Mouse (Mus musculus) megakaryocyte-erythroid progenitor cell, adult 5-6 weeks (primary cell): Measurements from ENCODE around the gene Utp4. TPM values are rescaled to one million over a fixed set of nuclear protein-coding genes. Genes with fewer than 3 reads are reported as not detected.
"Not testable (repeated sequence)": the region's sequence is repeated elsewhere in the genome, so short reads cannot be mapped to it uniquely, and the experiment has no call there.

Source experiments
- ATAC-seq: replicated peaks from 2 replicates; pipeline ENCODE4 v1.8.0; 2016; ENCODE audit warnings: mild to moderate bottlenecking, inconsistent platforms; ENCODE audit not compliant: severe bottlenecking, poor library complexity, low FRiP score, low TSS enrichment
- total RNA-seq, 2 experiments: library from RNA; stranded (forward) in 1 of 2; stranded (reverse) in 1 of 2; fragments of 200-1000, 215-1000 nt in 1 of 2; fragments of >200 nt in 1 of 2; fragmentation: Nextera tagmentation in 1 of 2; gene quantifications; 2 replicates each; pipeline ENCODE4 v1.2.3; 2014 to 2017

The Utp4 gene
- total RNA-seq, 2 experiments from 2014 or later = 75.1 to 79.4 TPM

GRCm38 (mm10) chr8:106892806-106893451 is 507 bp upstream of the Utp4 start:
- ATAC-seq = 0 out of 2 replicates have a peak, but pooled peaks have one; percentile 11

GRCm38 (mm10) chr8:106899473-106899872 is 6.0 kb downstream of the Utp4 start:
- no peak for ATAC-seq

DNA sequence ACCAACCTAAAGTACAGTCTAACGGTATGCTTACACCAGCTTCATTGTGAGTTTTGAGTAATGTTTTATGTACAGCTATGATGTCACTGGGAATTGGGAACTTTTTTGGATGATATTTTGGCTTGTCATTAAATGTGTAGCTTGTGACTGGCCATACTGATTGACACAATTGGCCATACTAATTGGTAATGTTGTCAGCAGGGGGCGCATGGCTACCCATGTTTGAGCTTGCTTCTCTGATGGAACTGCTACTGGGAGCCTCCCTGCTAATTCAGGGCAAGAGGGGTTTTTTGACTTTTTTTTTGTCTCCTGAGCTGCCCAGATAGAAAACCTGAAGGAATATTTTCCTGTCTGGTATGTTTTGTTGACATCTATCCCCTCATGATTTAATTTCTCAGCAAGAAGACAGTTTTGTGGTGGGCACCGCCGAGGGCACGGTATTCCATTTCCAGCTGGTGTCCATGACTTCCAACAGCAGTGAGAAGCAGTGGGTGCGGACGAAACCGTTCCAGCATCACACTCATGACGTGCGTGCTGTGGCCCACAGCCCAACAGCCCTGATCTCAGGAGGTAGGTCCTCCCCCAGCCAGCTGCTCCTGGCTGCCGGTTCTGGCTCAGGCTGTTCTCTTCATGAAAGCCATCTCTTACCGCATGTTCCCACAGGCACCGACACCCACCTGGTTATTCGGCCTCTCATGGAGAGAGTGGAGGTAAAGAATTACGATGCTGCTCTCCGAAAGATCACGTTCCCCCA is 12.5 kb downstream of the Utp4 start:
- ATAC-seq = 0 out of 2 replicates have a peak, but pooled peaks have one; percentile 52

DNA sequence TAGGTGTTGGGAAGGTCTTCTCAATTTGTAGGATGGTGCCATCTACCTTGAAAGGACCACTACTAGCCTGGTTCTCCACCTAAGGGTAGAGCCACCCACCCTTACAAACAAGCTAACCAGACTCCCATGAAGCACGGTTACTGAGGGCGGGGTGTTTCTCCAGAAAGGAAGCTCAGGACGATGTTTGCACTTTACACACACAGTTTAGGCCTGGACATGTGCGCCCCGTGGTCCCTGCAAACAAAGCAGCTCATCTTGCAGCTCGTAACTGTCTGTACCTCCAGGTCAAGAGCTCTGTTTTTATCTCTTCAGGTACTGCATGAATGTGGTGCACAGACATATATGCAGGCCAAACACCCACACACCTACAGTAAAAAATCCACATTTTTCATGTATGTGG is 13.2 kb downstream of the Utp4 start:
- no peak for ATAC-seq

DNA sequence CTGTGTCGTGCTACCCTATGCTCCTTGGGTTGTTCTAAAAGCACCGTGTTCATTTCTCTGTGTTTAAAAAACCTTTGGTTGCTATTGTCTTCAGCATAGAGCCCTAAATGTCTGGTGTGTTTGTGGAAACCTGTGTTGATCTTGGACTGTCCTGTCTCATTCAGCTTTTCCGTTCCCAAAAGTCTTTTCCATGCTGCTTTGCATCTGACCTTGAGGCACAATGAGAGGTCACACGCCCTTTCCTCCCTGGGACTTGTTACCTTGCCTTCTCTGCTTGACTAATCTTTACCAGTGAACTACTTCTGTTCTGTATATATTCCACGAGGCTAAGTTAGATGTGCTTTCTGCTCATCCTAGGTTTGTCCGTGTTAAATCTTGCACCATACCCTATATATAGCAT is 14.0 kb downstream of the Utp4 start:
- no peak for ATAC-seq

GRCm38 (mm10) chr8:106908291-106908690 is 14.9 kb downstream of the Utp4 start:
- ATAC-seq = no peak

GRCm38 (mm10) chr8:106913631-106914030 is 20.2 kb downstream of the Utp4 start:
- no peak for ATAC-seq

DNA sequence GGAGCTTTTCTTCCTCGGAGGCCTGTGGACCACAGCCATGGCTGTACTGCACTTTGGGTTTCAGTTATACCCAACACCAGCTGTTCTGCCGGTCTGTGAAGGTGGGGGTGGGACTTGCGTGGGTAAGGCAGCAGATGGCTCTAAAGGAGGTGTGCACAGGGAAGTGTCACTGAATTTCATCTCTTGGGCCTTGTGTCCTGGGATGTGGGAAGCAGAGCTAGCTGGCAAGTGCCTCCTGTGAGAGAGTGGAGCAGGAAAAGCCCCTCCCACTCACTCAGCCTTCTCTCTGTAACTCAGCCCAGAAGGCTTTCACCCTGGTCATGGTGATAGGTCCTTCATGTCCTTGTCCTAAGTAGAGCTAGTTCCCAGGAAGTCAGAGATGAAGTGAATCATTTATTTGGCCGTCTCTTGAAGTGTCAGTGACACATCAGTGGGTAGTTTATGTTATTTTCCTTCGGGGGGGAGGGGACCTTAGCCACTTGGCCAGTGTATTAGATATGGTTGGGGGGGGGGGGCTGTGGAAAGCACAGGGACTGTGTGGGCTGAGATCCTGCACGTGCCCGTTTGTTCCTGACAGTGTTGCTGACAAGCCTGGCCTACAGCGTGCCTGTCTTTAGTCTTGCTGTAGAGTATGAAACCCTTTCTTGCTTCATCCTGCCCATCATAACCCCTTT is 26.4 kb downstream of the Utp4 start:
- ATAC-seq = no peak

GRCm38 (mm10) chr8:106920395-106920741 is 26.9 kb downstream of the Utp4 start:
- no peak for ATAC-seq

DNA sequence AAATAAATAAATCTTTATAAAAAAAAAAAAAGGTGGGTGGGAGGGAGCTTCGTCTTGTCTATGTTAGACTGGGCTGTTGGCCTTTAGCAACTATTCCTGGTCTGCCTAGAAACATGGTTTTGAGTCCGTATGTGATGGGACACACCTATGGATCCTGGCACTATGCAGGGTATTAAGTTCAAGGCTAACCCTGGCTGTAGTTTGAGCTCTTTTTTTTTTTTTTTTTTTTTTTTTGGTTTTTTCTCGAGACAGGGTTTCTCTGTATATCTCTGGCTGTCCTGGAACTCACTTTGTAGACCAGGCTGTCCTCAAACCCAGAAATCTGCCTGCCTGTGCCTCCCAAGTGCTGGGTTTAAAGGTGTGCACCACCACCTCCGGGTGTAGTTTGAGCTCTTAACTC is 30.6 kb downstream of the Utp4 start:
- no peak for ATAC-seq

DNA sequence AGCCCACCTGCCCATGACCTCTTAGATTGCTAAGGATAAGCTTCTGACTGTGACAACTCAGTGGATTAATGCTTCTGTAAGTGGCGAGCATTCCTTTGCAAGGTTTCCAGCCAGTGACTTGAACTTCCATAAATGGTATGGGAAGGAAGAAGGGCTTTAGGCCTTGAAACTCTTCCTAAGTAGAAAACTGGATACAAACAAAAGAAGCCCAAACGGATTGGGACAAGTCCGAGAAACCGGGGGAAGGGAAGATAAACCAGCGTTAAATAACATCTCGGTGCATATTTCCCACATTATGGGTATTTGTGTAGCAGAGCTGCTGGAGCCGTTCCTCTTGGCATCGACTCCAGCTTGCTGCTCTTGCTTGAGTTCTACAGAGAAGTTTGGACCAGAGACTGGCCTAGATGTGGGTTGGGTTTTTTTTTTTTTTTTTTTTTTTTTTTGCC is 31.5 kb downstream of the Utp4 start:
- no peak for ATAC-seq

DNA sequence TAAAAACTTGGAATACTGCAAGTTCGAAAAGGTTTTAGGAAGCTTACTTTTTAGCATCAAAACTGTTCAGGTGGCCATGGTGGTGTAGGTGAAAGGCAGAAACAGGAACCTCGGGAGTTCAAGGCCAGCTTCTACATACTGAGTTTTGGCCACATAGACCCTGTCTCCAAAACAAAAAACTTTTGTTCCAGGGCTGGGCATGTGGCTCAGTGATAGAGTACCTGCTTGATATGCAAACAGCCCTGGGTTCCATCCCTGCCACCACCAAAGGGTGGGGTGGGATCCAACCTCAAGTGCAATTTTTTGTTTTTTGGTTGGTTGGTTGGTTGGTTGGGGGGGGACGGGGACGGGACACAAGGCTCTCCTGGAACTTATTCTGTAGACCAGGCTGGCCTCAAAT is 32.0 kb downstream of the Utp4 start:
- no peak for ATAC-seq

- ATAC-seq = peak; percentile 88
These were observed 33.8 kb downstream of the Utp4 start for GRCm38 (mm10) chr8:106927247-106927646.

GRCm38 (mm10) chr8:106928182-106928581 is 34.7 kb downstream of the Utp4 start:
- ATAC-seq = not testable (repeated sequence)

DNA sequence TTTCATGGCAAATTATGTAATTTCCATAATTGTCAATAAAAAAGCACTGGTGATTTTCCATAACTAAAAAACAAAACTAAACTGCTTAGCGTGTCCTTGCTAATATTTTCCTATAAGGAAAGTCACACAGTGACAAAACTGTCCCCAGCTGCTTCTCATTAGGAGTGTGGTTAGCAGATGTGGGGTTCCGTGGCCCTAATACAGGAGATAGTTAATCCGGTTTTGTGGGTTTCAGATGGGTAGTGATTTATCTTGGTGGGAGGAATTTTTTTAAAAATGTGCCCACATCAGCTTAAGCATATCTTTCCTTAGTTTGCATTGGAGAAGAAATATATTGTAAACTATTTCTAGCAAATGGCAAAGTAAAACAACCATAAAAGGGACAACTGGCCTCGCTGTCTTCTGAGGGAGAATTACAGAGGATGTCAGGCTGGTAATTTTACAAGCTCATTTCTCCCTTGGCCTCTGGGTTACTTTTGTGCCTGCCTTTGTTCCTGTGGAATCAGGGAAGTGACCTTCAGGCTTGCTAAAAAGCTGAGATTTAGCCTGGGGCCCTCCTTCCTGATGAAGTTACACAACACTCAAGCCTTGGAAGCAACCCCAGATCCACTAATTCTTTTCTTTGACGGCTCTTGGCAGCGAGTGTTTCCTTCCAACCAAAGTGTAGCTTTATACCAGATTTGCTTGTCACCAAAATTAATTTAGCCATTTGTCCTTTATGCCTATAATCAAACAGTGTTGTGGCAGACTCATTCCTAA is 35.9 kb downstream of the Utp4 start:
- ATAC-seq = no peak

- no peak for ATAC-seq
These were observed 36.5 kb downstream of the Utp4 start for GRCm38 (mm10) chr8:106929921-106930320.

DNA sequence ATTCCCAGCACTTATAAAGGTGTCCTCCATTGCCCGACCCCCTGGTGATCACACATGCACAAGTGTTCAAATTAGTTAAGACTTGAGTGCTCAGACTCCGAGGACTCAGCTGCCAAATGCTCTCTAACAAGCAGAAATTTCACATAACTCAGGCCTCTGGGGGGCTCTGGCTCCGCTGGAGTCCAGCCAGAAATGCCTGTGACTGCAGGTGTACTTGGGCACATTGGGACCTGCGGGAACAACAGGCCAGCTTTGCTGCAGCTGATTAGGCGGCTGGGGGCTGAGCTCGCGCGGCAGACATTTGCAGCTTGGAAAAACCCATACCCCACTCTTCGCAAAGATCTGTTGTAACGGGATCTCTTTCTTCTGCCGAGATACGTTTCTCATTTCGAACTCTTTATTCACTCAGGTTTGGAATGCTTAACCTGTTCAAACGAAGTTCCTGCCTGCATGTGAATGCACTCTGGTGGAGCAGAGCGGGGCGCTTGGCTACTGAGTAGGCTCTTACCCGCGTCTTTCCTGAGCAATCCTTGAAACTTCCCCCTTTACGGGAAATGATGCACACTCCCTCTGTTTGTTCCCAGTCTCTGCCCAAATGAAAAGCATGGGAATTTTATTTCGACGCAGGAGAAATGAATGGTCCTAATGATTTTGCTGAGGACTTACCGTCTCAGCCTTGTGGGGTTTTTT is 39.1 kb downstream of the Utp4 start:
- ATAC-seq = no peak

DNA sequence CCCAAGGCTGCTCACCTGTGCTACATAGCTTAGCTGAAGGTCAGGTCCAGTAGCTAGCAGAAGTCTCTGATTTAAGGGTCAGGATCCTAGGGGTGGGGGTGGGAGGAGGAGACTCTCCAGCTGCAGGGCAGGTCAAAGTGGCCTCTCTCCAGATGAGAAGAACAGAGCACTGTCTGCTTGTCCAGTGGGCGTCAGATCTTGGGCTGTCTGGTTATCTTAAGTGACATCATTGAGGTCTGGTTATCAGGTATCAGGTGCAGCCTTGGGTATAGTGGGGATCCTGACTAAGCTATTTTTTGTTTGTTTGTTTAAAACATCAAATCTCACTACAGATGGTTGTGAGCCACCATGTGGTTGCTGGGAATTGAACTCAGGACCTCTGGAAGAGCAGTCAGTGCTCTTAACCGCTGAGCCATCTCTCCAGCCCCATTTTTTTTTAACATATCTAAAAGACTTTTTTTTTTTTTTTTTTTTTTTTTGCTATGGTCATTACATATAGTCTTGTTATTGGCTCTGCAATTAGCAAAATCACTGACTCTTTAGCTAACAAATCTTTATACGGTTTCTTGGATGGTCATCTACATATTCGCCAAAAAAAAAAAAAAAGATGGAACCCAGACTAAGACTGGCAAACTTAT is 40.2 kb downstream of the Utp4 start:
- ATAC-seq = peak; percentile 56
